Mouse (Mus musculus): Measurements from ENCODE around the gene Sorcs1. TPM values are rescaled to one million over a fixed set of nuclear protein-coding genes. Genes with fewer than 3 reads are reported as not detected.

Gene Sorcs1
- total RNA-seq, 2 experiments from 2014 or later: 36.9 to 38.9 TPM

DNA sequence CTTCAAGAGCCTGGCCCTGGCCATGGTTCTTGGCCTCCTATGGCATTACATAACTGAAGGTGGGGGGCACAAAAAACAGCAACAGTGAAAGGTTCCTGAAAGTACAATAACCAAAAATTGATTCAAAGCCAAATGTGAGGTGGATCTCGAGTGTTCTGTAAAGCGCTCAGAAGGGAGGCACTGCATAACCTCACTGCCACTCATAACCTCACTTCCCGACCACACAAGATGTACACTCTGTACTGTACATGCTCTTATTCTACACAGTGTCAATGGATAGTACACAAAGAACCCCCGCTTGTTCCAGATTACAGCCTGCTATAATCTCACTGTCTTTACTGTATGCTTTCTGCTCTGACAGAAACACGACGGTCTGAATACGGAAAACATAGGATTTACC, 384.2 kb downstream of the Sorcs1 start:
- DNase-seq (ENCODE audit: low spot score in 2 of 2): no peak

DNA sequence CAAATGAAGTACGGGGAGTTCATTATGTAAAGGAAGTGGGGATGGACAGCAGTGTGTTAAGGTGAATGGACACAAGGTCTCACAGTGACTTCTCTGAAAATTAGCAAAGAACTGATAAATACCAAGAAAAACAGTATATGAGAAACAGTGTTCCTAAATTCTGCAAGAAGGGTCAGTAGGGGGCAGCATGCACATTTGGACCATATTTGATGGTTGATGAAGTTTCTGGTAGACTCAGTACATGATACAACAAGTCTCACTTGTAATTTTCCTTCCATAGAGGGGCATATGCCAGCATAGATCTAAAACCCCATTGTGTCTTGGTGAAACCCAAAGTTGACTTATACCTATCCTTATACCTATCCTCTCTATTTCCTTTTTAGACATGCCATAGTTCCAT, 414.0 kb downstream of the Sorcs1 start:
- peak; percentile 41 to 59 for DNase-seq (ENCODE audit: low spot score in 2 of 2)

DNA sequence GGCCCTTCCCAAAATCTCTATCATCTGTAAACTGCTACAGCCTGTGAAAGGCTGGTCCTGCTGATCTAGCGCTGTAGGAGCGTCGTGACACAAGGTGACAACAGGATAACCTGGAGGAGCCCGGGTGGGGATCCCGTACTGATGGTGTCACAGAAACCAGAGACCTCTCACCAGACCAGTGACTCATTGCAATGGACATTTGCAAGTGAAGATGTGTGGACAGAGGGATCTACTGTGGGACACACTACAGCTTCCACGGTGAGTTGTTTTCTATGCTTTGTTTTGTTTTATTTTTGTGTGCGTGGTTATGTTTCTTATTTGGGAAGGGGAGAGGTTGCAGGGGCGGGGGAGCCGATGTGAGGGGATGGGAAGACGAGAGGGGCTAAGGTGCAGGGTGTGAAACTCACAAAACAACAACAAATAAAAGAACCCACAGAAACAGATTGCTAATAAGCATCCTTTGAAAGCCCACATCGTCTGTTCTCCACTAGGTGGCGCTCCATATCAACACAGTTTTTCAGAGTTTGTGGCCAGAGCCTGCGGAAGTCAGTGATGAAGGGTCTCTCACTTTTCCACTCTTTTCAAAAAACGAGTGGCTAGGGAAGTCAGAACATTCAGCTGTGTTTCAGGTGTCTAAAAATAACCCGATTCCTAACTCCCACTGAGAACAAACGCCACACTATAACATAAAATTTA, 419.6 kb downstream of the Sorcs1 start:
- peak; percentile 56 to 66 for DNase-seq (ENCODE audit: low spot score in 2 of 2)

DNA sequence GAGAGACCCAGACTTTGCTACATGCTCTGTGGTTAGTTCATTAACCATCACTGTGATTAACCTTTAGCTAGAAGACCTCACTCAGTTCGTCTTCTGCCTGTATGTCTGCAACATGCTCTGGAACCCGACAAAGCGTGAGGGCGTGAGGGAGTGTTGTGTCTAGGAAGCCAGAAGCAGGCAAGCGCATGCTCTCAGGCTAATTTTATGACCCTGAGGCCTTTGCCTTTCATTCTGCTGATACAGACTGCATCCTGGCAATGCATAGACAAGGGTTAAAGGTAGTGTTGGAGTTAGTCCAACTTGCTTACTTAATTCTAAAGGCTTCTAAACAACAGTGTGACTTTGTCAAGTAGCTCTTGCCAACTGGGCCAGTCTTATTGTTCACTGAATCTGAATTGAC, 458.0 kb downstream of the Sorcs1 start:
- no peak for DNase-seq (ENCODE audit: low spot score in 2 of 2)

DNA sequence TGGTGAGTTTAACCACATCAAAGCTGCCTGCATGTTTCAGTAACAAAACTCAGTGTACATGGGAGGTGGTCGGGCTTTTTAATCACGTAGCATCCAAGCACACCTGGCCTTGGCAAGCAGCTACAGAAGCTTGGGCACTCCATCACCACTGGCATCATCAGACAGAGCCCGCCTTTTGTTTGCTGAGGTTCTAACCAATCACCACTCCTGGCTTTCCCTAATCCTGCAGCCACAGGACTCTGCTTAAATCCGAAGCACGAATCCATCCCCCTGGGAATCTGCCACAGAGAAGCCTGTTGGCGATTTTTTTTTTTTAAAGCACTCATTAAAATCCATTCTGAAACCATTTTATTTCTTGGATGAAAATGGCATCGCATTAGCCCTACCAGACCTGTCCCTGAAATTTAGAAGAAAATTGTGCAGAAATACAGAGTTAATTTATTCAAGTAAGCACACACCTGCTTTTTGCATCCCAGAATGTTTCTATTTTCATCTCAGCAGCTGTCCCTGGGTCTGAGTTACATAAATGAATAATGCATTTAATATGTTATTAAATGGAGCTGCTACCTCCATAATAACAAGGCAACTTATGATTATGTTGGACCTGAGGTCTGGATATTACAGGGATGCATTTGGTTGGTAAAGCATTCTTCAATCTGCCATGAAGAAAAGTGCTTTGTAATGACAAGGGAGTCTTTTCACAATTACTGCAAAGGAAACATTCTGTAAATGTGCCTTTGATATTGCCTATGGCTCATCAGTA, 463.8 kb downstream of the Sorcs1 start:
- DNase-seq (ENCODE audit: low spot score in 2 of 2): peak in 1 of 2 experiments; percentile 4

DNA sequence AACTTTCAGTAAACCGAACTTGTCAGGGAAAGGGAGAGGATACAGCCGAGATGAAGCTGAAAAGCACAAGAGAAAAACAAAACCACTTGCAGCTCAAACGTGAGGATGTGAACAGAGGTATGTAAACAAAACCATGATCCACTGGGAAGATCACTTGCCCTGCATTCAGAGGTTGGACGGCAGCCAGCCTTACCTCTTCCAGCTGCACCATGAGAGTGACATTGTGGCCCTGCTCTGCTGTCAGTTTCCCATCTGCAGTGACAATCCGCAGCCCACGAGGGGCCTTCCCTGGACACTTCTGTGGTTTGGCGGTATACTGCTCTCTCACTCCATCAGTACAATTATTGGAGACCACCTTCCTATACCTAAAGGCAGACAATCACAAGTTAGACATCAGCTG, 468.0 kb downstream of the Sorcs1 start:
- no peak for DNase-seq (ENCODE audit: low spot score in 2 of 2)

DNA sequence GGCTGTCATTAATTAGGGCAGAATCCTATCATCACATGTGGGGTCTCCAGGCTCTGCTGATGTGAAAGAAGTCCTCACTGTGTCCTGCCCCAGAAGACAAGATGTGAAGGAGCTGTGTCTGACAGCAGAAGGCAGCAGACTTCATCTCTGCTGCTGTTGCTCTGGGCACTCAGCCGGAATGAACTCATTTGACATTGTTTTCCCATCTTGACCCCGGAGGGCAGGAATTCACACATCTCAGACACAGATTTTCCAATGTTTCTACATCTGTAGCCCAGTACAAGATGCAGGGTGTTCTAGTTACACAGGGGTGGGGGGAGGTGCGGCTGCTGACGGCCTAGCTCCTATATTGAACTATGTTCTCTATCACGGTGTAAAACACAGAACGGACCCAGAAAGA, 474.1 kb downstream of the Sorcs1 start:
- DNase-seq (ENCODE audit: low spot score in 2 of 2): no peak

DNA sequence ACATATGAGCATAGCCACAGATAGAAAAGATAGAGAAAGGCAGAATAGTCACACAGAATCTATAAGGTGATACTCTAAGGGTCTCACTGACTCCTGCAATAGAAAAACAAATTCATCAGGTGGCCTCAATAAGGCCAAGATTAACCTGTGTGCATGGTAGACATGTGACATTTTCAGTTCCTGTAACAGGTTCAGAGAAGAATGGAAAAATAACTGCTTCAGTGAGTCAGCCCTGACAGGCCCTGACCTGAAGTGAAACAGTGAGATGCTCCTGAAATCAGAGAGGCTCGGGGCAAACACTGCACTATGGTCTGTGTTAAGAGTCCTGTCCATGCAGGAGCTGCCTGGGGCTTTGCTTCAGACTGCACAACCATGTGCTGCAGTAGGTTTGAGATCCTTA, 481.9 kb downstream of the Sorcs1 start:
- DNase-seq (ENCODE audit: low spot score in 2 of 2): no peak

DNA sequence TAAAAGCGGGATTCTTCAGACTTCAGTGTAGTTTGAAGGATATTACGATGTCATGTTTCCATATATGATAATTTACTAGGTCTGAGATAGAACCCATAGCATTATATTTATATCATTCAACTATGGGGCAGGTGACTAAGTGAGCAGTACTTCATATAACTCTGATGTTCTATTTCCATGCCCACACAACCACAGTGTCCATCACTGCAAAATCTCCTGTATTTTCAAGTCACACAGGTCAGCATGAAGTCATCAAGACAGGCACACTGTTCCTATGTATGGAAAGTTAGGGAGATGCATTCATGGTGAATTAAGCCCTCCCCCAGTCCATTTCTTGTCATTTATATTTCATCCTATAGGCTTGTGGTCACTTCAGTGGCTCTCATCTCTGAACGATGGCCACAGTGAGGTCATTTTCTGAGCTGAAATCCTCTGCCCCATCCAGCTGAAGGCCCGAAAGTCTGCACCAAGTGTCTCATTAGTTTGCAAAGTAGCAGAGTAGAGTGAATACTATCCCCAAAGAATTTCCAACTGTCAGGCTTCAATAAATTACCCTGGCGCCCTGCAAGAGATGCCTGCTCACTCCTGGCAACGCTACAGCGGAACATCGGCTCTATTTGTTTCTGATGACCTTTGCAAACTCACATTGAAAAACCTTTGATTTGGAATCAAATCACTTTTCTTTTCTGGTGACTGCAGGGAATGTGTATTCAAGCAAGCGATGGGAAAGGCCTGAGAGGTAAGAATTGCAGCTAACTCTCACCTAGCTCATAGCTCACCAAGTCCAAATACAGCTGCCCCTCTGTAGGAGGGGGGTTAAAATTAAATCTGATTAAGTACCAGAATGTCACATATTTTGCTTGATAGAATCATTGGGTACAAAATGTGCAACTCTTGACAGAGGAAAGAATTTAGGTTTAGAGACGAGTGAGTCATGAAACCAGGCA, 492.4 kb downstream of the Sorcs1 start:
- no peak for DNase-seq (ENCODE audit: low spot score in 2 of 2)

DNA sequence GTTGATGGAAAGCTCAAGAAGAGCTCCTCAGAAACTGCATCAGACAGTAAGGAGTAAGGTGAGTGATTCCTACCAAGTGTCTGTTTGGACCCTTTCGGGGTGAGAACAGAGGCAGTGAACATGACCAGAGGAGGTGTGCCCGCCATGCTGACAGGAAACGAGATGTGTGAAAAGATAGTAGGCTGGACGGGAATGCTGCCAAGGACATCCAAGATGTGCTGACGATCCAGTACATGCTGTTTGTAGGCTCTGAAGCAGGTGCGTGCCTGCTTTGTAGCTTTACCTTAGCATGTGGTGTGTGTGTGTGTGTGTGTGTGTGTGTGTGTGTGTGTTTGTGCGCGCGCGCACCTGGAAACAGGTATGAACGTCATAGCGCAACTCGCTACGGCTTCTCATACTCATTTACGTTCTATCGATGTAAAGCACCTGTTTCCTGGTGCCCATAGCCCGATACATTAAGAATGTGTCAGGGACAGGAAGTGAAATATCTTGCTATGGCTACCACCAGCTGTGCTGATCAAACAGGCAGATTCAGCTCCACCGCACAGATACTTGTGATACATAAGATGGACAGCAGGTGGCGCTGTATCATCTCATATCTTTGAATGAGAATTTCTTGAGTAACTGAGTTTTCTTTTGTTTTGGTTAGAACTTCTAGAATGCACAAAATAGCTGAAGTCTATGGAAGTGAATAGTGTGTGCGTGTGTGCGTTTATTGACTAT, 493.4 kb downstream of the Sorcs1 start:
- peak; percentile 55 to 74 for DNase-seq (ENCODE audit: low spot score in 2 of 2)

DNA sequence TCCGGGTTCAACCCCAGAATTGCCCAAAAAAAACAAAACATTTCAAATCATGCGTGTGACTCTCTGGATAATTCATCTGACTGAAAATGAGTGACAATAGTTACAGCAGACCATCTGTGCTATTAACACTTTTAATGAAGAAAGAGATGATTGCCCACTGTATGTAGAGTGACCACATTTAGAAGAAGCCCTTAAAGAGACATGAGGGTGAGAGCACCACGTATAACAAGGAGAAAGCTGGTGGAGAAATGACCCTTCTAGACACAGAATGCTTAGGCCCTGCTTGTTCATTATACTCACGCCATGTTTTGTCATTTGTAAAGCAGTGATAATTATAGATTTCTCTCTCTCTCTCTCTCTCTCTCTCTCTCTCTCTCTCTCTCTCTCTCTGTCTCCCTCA, 499.6 kb downstream of the Sorcs1 start:
- DNase-seq (ENCODE audit: low spot score in 2 of 2): no peak

DNA sequence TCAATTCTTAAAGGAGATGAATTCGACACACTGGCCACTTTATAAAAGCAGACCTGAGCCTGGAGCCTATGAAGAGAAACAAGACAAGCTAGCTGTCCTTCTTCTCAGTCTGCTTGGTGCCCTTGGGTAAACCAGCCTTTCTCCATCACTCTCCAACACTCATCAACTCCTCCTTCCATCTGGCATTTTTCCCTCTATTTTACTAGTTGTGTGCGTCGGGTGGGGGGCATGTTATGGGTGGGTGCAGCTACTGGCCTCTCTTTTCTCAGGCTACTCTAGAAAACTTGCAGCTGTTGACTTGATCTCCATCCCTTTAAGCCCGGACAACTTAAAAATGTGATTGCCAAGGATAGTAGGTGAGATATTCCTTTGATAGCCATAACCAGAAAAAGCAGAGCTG, 500.3 kb downstream of the Sorcs1 start:
- no peak for DNase-seq (ENCODE audit: low spot score in 2 of 2)

DNA sequence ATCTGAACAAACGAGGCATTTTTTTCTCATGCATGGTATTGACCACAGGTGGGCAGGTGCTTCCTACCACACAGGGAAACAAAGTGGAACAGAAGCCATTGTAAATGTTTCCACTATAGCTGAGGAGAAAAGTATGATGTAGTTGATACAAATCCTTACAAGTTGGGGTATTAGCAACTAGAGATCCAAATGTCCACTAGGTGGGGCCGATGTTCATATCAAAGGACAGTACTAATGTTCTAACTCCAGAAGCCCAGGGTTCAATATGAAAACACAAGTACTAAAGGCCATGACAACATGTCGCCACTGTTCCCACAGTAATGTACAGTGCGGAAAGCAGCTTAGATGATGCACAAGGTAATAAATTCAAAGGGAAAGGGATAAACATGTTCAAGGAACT, 506.6 kb downstream of the Sorcs1 start:
- DNase-seq (ENCODE audit: low spot score in 2 of 2): peak; percentile 35 to 40

DNA sequence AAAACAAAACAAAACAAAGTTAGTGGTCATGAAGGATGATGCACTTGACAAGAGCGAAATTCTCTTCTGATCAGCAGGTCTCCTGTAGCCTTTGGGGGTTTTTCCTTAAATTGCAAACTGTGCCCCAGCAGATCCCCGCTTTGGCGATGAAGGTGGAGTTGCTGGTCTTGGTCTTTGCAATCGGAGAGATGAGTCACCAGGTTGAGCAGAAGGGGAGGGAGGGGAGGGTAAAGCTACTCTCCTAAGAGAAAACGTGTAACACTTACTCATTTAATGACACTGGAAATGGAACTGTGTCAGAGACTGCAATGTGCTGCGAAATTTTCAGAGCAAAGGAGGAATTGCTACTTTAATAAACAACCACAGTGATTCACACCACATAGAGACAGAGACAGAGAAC, 527.3 kb downstream of the Sorcs1 start:
- DNase-seq (ENCODE audit: low spot score in 2 of 2): no peak

DNA sequence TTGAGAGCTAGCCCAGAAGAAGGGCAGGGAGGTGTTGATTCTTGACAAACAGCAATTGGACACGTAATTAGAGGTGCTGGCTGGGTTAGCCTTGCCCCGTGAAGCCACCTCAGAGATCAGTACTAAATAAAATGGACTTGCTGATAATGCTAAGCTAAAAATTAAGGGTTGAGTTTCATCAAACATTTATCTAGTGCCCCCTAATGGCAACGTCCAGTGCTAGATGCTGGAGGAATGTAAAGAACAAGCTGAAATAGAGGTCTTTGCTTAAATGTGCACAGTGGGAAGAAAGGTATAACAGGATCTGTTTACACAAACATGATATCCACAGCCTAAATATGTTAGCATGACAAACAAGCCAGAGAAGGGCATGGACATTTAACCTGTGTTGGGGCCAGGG, 532.5 kb downstream of the Sorcs1 start:
- DNase-seq (ENCODE audit: low spot score in 2 of 2): no peak

DNA sequence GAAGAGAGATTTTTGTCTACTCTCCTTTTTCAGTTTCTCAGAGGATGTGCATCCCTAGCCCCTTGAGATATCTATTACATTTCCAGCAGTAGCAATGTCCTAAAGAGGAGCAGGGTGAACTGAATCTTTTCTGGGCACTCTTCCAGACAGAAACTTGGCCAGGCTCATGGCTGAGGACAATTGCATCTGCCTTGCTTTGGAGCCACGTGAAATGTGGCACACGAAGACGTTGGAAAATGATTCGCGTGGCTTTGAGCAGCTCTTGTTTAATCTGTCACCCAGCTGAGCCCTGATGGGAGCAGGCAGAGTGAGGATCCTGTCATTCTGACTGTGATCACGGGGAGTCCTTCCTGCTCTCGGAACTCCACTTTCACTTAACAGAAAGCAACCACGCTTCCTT, 536.6 kb downstream of the Sorcs1 start:
- DNase-seq (ENCODE audit: low spot score in 2 of 2): peak; percentile 17 to 39

DNA sequence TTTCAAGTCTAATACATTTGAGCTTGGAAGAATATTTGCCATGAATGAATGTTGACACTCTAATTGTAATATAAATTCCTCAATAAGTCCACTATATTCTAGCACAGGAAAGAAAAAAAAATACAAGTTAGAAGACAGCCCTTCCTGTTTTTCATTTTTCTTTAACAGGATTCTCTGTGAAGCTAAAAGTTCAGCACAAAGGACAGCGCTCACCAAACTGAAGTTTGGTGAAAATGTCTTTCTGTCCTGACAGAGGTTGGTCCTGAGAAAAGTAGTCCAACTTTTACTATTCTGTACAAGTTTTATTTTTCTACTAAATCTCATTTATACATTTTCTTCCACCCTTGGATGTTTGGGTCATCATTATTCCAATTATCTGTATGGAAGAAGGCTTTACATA, 543.8 kb downstream of the Sorcs1 start:
- no peak for DNase-seq (ENCODE audit: low spot score in 2 of 2)

DNA sequence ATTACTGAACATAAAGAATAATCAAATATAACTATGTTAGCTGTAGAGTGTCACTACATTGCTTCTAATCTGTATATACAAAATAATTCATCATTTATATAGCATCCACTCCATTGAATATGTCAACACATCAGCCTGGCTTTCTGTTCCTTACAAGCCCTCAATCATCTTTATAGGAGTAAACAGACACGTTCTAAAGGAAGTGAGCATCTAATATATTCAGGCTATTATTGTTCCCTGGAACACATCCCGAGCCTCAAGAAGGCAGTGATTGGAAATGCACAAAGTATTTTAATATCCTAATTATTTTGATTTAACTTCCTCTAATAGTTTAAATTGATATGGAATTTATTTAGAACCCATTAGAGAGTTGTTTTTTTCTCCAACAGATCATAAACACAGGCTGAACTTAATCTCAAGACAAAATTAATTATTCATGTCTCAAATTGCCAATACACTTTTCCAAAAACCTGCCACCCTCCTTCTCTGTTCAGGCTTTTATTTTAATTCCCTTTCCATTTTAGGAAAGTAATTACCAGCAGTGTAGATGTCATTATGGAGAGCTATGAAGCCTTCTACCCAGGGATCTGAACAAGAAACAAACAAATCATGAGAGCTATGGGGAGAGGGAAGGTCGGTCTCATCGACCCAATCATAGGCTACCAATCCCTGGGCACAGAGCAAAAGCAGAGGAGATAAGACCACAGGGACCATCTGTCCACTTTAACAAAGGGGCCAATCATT, 572.4 kb downstream of the Sorcs1 start:
- no peak for DNase-seq (ENCODE audit: low spot score in 2 of 2)
